Mouse (Mus musculus) left cerebral cortex, adult 6 months (tissue): ENCODE measurements around the gene Mmgt1. TPM values are rescaled to one million over a fixed set of nuclear protein-coding genes. Genes with fewer than 3 reads are reported as not detected.

Source experiments
- long read RNA-seq, 2 experiments: library from polyadenylated mRNA; unstranded; transcript quantifications; one replicate each; pipeline ENCODE4 v2.0.0; 2019 to 2020
- polyA plus RNA-seq: library from polyadenylated mRNA; unstranded; fragments of <200 nt; fragmentation: Nextera tagmentation; gene quantifications from 2 replicates; pipeline ENCODE4 v1.2.3, GENCODE M21; 2021

The Mmgt1 gene
- polyA plus RNA-seq: 15.2 and 19.2 TPM in 2 replicates
- long read RNA-seq, experiment 1, full-length matches to known transcripts: 23 of 39 reads
- long read RNA-seq, experiment 1, partial matches to known transcripts: 0 of 39 reads
- long read RNA-seq, experiment 1, other reads (novel, unspliced or antisense): 16 of 39 reads
- long read RNA-seq, experiment 2, full-length matches to known transcripts: 1 of 7 reads
- long read RNA-seq, experiment 2, partial matches to known transcripts: 0 of 7 reads
- long read RNA-seq, experiment 2, other reads (novel, unspliced or antisense): 6 of 7 reads

GRCm38 (mm10) chrX:56597887-56598640 is at the start of gene Mmgt1:
TSS of gene Mmgt1 (minus strand) at chrX:56598069.

GRCm38 (mm10) chrX:56609623-56610317 is 11.9 kb upstream of the Mmgt1 start, which contains the start of gene Slc9a6:
TSS of gene Slc9a6 (plus strand) at chrX:56609757.

GRCm38 (mm10) chrX:56549506-56549905 is 48.4 kb downstream of the Mmgt1 start, which contains the start of gene Gm648:
TSS of gene Gm648 (minus strand) at chrX:56549606.

Other genes starting within 250 kb of the Mmgt1 start
- 16.1 and 19.0 TPM in 2 replicates for gene Smim10l2a, start 223.5 kb downstream of the Mmgt1 start, polyA plus RNA-seq
- 0.88 TPM in 1 of 2 replicates, not detected in the other for gene Gm2174, start 150.1 kb downstream of the Mmgt1 start, polyA plus RNA-seq
- 3.0 and 4.2 TPM in 2 replicates for gene Ints6l, start 143.2 kb downstream of the Mmgt1 start, polyA plus RNA-seq
- gene Gm10477, start 73.3 kb downstream of the Mmgt1 start, polyA plus RNA-seq: not detected in 2 replicates
- gene Gm648, start 48.5 kb downstream of the Mmgt1 start, polyA plus RNA-seq: not detected in 2 replicates
- gene Slc9a6, start 11.7 kb upstream of the Mmgt1 start, polyA plus RNA-seq: 14.7 and 19.8 TPM in 2 replicates
- 48.0 and 57.4 TPM in 2 replicates for gene Fhl1, start 133.7 kb upstream of the Mmgt1 start, polyA plus RNA-seq
- 0.04 TPM in 1 of 2 replicates, not detected in the other for gene Map7d3, start 224.3 kb upstream of the Mmgt1 start, polyA plus RNA-seq